Mouse (Mus musculus) monocyte, adult 5-6 weeks (primary cell): ENCODE measurements around the gene Drg1. TPM values are rescaled to one million over a fixed set of nuclear protein-coding genes. Genes with fewer than 3 reads are reported as not detected.
A peak's percentile ranks its signal among the peaks of the same experiment; 100 is the strongest.
"Not testable (repeated sequence)": the region's sequence is repeated elsewhere in the genome, so short reads cannot be mapped to it uniquely, and the experiment has no call there.

Source experiments
- ATAC-seq: fragments of 153-309, 156-312 bp; replicated peaks from 2 replicates; pipeline ENCODE4 v1.8.0; 2017; ENCODE audit warnings: mild to moderate bottlenecking; ENCODE audit not compliant: low TSS enrichment, insufficient number of reproducible peaks, severe bottlenecking, poor library complexity, low FRiP score
- total RNA-seq: library from RNA; stranded (forward); fragments of 200-1000, 200-491, 200-594 nt; gene quantifications from 3 replicates; pipeline ENCODE4 v1.2.3, GENCODE M21; 2017

Drg1 gene
- total RNA-seq, 1 experiment from 2014 or later = 210 TPM

DNA sequence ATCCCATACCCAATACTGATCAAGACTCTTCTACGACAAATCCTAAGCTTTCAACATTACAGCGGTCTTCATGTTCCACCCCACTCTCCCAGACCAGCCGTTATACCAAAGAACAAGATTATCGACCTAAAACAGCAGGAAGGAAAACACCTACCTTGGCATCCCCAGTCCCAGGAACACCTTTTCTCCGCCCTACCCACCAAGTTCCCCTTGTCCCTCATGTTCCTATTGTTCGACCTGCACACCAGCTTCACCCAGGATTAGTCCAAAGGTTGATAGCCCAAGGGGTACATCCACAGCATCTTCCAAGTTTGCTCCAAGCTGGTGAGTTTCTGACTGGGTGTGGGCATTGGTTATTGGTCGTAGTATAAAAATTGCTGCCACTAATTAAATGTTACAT is 23.8 kb downstream of the Drg1 start:
- ATAC-seq = no peak

DNA sequence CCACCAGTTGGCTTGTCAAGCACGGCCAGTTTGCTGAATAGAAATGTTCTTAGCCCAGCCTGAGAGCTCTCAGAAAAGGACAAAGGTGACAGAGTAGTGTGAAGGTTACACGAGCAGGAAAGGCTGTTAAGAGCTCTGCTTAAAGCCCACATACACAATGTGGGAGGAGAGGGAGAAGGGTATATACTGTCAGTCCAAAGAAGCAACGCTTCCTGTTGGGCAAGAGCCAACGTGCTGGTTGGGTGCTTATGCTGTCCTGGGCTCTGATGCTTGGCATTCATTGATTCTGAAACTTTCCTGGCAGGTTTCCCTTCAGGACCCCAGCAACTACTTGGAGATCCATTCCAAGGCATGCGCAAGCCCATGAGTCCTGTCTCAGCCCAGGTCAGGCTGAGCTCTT is 30.9 kb downstream of the Drg1 start:
- no peak for ATAC-seq

DNA sequence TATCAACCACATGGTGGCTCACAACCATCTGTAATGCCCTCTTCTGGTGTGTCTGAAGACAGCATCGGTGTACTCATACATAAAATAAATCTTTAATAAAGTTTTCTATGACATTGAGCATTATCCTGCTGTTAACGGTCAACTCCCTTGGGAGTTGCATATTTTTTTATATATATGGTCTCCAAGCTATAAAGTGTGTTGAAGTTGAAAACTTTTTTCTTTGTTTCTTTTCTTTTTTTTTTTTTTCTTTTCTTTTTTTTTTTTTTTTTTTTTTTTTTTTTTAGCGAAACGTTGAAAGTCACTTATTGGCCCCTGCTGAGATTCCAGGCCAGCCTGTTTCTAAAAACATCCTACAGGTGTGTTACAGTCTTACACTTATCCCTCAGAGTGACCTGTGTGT is 32.5 kb downstream of the Drg1 start:
- ATAC-seq = no peak

DNA sequence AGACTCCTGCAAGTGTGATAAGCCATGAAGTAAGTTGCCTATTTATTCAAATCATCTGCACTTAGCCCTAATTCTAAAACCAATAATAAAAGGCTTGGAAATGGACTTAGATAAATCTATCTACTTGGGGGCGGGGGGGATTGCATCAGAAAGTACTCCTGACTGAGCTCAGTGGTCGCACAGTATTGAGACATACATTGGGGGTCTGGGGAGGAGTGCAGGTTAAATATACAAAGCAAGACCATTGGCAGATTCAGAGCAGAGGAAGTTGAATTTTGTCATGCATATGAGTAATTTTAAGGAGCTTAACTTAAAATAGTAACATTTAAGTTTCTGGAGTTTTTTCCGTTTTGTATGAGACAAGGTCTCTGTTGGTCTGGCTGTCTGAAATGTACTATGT is 34.0 kb downstream of the Drg1 start:
- ATAC-seq = no peak

GRCm38 (mm10) chr11:3227113-3227512 is 39.1 kb downstream of the Drg1 start:
- no peak for ATAC-seq

DNA sequence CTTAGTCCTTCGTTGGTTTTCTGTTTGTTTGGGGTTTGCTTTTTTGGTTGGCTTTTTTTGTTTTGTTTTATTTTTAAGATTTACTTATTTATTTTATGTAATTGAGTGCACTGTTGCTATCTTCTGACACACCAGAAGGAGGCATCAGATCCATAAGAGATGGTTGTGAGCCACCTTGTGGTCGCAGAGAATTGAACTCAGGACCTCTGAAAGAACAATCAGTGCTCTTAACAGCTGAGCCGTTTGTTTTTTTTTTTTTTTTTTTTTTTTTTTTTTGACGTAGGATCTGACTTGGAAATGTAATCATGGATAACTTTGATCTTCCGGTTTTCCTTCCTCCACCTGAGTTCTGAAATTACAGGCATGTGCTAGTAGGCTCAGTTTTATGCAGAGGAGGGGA is 43.1 kb downstream of the Drg1 start:
- no peak for ATAC-seq

DNA sequence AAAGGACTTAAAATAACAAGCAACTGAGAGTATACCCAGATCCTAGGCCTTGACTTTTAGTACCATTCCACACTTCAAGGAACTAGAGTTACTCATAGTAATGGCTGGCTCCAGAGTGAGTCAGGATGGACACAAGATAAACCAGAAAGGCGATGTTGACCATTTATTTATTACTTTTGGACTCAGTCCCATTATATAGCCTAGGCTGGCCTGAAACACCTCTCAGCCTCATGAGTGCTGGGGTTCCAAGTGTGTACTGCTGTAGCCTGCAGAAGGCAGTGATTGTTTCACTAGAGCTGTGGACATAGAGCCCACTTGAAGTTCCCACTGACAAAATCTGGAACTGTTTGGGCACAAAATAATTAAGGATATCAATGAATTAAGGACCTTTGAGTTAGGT is 53.7 kb downstream of the Drg1 start:
- no peak for ATAC-seq

- ATAC-seq = no peak
These were observed 59.4 kb downstream of the Drg1 start for GRCm38 (mm10) chr11:3206783-3207182.

- ATAC-seq = no peak
These were observed 61.0 kb downstream of the Drg1 start for GRCm38 (mm10) chr11:3205207-3205606.

DNA sequence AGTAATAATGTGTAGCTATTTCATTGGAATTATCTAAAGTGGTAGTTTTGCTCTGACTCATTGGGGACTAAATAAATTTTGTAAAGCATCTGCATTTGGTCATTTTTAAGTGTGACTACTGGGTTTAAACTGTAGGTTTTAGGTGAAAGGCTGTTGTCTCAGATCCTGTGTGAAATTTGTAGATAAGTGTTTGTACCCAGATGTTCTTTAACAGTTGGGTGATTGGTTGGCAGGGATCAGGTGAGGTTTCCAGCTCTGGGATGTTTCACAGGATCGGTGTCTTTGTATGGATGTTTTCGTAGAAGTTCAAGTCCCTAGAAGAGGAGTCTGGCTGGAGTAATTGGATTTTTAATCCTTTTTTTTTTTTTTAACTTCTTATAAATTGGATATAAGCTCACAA is 62.4 kb downstream of the Drg1 start:
- no peak for ATAC-seq

- ATAC-seq = no peak
These were observed 63.3 kb downstream of the Drg1 start for GRCm38 (mm10) chr11:3202781-3203441.

DNA sequence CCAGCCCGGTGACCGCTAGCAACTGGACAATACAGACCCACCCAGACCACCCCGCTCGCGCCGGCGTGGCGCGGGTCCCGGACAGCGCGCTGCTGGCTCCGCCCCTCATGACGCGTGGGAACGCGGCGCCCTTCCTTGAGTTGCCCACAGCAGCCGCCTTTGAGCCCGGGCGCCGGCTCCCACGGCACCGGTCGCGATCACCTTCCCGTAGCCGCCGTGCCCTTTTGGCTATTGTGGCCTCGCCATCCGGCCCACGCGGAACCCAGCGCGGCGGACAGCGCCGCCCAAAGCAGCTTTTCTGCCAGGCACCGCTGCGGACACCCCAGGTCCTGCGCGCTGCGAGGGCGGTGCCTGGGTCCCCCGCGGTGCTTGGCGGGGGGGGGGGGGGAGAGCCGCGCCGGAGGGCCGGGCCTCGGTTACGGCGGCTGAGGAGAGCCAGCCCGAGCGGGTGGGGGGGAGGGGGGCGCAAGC is 63.9 kb downstream of the Drg1 start, which contains the start of gene Eif4enif1:
Eif4enif1 (plus strand) TSS at position 162 of the 471 bp plus-strand sequence.
- no peak for ATAC-seq

DNA sequence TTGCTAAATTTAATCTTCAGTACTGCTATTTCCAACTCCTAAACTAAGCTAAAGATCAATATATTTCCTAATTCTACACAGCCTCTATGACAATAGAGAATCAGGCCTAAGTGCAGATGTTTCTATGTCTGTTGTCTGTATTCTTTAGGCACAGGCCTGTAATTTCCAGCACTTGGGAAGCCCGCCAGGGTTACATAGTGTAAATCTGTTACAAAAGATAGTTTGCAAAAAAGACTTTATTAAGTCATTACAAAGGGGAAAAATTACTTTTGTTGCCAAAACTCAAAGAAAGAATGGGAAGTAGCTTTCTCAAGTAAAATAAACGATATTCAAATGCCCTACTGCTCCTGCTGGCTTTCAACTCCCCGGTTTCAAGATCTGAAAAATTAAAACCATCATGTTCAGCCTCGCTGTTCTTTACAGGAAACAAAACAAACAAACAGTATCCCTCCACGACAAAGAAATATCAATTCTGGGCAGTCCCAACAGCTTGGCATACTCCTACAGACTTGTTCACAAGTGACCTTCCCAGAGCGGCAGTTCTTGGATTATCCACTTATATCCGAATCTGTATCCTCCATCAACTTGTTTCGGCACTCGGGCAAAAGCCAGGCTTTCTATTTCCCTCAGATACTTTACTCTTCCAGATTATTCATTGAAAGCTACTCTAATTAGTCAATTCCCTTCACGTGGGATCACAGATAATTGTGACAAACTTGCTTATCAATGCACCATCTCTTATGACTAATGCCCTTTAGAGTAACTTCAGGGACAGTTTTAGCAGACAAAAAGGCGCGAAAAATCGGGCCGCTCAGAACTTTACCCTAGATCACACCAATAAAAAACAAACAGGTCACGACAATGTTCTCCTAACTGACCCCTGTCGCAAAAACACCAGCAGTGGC is 64.6 kb downstream of the Drg1 start:
- ATAC-seq = no peak

DNA sequence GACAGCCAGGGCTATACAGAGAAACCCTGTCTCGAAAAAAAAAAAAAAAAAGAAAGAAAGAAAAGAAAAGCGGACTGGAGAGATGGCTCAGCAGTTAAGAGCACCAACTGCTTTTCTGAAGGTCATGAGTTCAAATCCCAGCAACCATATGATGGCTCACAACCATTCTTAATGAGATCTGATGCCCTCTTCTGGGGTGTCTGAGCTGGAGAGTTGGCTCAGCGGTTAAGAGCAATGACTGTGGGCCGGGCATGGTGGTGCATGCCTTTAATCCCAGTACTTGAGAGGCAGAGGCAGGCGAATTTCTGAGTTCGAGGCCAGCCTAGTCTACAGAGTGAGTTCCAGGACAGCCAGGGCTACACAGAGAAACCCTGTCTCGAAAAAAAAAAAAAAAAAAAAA is 65.6 kb downstream of the Drg1 start:
- not testable (repeated sequence) for ATAC-seq

- no peak for ATAC-seq
These were observed 72.9 kb downstream of the Drg1 start, which contains the start of gene Sfi1 for GRCm38 (mm10) chr11:3193363-3193762. TSS of gene Sfi1 (minus strand) at chr11:3193463.

DNA sequence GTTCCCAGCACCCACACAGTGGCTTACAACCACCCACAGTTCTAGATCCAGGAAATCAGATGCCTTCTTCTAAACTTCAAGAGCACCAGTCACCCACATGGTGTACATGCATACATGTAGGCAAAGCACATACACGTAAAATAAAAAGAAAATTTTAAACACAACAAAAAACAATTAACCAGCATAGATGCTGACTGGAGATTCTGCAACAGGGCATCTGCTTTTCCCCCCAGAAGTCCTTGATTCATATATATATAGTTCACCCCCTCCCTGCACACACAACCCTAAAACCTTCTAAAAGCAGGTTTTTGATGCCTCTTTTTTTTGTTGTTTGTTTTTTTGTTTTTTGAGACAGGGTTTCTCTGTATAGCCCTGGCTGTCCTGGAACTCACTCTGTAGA is 83.5 kb downstream of the Drg1 start:
- not testable (repeated sequence) for ATAC-seq

DNA sequence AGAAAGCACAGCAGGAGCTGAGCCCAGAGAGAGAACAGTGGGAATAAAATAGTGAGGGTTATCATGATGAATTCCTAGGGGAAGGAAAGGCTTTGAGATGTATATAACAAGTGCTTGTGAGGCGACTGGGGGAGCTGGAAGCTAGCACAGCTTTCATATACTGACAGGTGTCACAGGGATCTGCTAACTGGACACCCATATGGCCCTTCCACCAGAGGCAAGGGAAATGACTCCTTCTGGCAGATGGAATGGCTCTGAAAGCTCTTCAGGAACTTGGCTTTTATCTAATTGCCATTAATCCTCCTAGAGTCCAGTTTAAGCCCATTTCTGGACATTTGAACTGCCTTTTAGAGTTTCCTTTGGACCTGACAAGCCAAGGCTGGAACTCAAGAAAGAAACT is 84.2 kb downstream of the Drg1 start:
- not testable (repeated sequence) for ATAC-seq

DNA sequence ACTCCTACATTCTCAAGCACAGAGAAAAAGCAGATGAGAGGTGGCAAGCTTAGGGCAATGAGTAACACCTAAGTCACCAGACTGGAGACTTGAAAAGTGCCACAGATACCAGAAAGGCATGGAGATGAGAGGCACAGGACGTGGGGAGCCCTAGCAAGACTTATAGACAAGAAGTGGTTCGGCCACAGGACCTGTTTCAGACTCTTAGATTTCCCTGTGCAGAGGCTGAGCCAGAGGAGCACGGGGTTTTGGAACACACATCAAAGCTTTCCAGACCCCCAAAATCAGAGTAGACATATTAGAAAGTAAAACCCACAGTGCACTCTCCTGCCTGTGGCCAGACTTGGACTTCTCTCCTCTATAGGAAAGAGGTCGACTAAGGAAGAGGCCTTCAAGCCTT is 85.0 kb downstream of the Drg1 start:
- ATAC-seq = peak; percentile 5

DNA sequence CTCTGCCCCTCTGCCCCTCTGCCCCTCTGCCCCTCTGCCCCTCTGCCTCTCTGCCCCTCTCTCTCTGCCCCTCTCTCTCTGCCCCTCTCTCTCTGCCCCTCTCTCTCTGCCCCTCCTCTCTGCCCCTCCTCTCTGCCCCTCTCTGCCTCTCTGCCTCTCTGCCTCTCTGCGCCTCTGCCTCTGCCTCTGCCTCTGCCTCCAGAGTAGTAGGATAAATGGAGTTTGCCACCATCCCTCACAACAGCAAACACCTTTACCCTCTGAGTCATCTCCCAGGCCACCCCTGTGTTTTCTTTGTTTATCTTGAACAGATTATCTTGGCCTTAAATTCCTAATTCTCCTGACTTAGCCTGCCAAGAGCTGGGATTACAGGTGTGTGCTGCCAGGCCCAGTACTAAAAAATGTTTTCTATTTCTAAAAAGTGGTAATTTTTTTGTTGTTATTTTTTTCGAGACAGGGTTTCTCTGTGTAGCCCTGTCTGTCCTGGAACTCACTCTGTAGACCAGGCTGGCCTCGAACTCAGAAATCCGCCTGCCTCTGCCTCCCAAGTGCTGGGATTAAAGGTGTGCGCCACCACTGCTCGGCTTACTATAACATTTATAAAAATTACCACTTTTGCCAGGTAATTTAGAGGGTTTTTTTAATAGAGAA is 85.6 kb downstream of the Drg1 start:
- ATAC-seq = not testable (repeated sequence)
